Mouse (Mus musculus): Measurements from ENCODE around the gene Rpgrip1l. TPM values are rescaled to one million over a fixed set of nuclear protein-coding genes. Genes with fewer than 3 reads are reported as not detected.

The Rpgrip1l gene
- polyA plus RNA-seq, 3 experiments from 2014 or later = 1.8 to 3.8 (median 2.9) TPM

GRCm38 (mm10) chr8:91199876-91200275 lies 113.2 kb downstream of the Rpgrip1l start, which contains the start of gene Aktip:
Gene Aktip, minus strand, starts transcription at chr8:91199976.
- no peak for ATAC-seq

GRCm38 (mm10) chr8:91198036-91198435 lies 115.0 kb downstream of the Rpgrip1l start:
- no peak for ATAC-seq

- no peak for ATAC-seq
Observed at GRCm38 (mm10) chr8:91197233-91197632, 115.8 kb downstream of the Rpgrip1l start.

- ATAC-seq = no peak
Observed at GRCm38 (mm10) chr8:91196661-91197060, 116.4 kb downstream of the Rpgrip1l start.

- ATAC-seq = no peak
Observed at GRCm38 (mm10) chr8:91194081-91194480, 119.0 kb downstream of the Rpgrip1l start.

- ATAC-seq = no peak
Observed at GRCm38 (mm10) chr8:91192941-91193340, 120.1 kb downstream of the Rpgrip1l start.

- ATAC-seq = no peak
Observed at GRCm38 (mm10) chr8:91190816-91191340, 122.2 kb downstream of the Rpgrip1l start.

- no peak for ATAC-seq
Observed at GRCm38 (mm10) chr8:91188152-91188551, 124.9 kb downstream of the Rpgrip1l start.

GRCm38 (mm10) chr8:91186372-91186771 lies 126.7 kb downstream of the Rpgrip1l start:
- ATAC-seq = no peak

- no peak for ATAC-seq
Observed at GRCm38 (mm10) chr8:91177708-91178107, 135.4 kb downstream of the Rpgrip1l start.

- no peak for ATAC-seq
Observed at GRCm38 (mm10) chr8:91176176-91176575, 136.9 kb downstream of the Rpgrip1l start.

- no peak for ATAC-seq
Observed at GRCm38 (mm10) chr8:91171605-91172004, 141.5 kb downstream of the Rpgrip1l start.

- ATAC-seq = no peak
Observed at GRCm38 (mm10) chr8:91170914-91171313, 142.1 kb downstream of the Rpgrip1l start.

GRCm38 (mm10) chr8:91170152-91170551 lies 142.9 kb downstream of the Rpgrip1l start:
- no peak for ATAC-seq

Other genes with a start within 250 kb of the Rpgrip1l start
- gene Rbl2, start 243.2 kb downstream of the Rpgrip1l start, polyA plus RNA-seq (2017; shearing (Covaris generic)) = 100 to 1,000 TPM in 2 of 3 experiments, 10 to 100 TPM in 1; 95.6 to 217 (median 139) TPM
- 10 to 100 TPM; 22.7 to 36.9 (median 29.0) TPM for gene Aktip, start 113.3 kb downstream of the Rpgrip1l start, polyA plus RNA-seq (2017; shearing (Covaris generic))
- gene Fto, start 263 bp upstream of the Rpgrip1l start, polyA plus RNA-seq (2017; shearing (Covaris generic)) = 100 to 1,000 TPM in 1 of 3 experiments, 10 to 100 TPM in 2; 41.0 to 102 (median 94.5) TPM

Data from inflammation-experienced regulatory T-cells, adult 6 months (primary cell).